Mouse (Mus musculus) kidney, postnatal 25 days (tissue): Measurements from ENCODE around the gene Itih3.

ENCODE experiments used
- DNase-seq, 2 experiments: peaks; one replicate each; pipeline ENCODE4 v3.0.0; 2021; ENCODE audit warnings: mixed read lengths in 2 of 2

Gene Itih3

DNA sequence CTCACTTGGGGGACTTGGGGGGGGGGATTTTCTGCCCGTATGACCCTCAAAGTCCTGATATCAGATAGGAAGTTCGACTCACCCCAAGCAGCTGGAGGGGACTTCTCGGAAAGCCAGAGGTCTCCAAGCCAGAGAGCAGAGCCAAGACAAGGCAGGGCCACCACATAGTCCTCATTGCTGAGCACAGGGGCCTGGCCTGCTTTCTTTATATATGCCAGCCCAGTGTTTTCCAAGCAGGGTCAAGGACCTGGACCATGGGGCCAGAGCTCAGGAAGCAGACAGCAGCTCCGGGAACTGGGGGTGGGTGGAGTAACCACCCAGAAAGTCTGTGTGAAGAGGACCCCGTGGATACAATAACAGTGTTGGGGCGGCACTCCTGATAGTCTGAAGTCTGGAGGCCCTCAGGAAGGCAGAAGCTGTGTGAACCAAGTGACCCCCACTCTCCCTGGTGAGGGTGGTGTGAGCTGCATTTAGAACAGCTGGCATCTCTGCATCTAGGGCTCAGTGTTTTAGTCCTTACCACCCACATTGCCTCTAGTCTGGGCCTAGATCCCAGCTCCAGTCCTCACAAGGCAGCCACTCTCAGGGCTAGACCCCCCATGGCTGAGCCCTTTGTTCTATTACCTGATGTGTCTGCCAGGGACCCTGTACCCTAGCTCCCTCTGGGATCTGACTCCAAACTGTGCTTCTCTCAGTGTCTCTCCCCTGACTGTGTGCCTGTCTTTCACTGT lies at the start of gene Itih3:
Gene Itih3 (minus strand): TSS at position 386 of the 731 bp plus-strand sequence.
- no peak for DNase-seq

- DNase-seq = peak; percentile 32 to 49
These were observed 36.8 kb upstream of the Itih3 start for GRCm38 (mm10) chr14:30960366-30960765.

DNA sequence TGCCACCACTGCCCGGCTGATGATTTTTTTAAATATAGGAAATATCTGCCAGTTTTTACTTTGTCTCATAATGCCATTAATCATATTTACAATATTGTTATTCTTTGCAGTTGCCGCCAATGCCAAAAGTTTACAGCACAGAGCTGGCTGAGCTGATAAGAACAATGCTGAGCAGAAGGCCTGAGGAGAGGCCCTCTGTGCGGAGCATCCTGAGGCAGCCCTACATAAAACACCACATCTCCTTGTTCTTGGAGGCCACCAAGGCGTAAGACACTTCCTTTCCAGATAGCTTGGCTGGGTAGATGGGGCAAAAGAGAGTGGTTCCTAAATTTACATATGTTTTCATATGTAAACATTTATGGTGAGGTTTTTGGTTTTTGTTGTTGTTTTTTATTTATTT lies 35.5 kb upstream of the Itih3 start:
- no peak for DNase-seq

GRCm38 (mm10) chr14:30958517-30958916 lies 35.0 kb upstream of the Itih3 start:
- DNase-seq = no peak

DNA sequence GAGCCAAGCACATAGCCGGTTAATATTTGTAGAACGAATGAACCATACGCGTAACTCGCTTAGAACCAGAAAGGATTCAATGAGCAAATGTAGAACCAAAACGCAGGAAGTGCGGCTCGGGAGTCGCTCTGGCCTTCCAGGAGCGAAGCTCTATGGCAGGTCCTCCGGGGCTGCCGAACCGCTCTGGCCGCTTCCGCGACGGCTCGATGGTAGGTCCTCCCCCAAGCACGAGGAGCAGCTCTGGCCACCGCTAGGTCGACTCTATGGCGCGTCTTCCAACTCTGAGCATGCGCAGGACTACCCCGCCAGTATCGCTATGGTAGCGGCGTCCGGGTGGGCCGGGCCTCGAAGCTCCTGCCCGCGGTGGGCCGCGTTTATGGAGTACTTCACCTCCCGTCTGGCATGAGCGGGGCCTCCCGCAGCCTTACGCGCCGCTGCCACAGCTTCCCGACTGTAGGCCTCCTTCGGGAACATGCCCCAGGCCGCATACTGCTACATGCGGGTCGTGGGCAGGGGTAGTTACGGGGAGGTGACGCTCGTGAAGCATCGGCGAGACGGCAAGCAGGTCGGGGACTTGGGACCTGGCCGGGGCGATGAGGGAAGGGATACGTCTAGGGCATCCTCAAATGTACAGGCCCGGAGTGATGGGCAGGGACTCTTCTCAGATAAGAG lies 27.7 kb upstream of the Itih3 start, which contains the start of gene Nek4:
Gene Nek4 (plus strand): TSS at position 224 of the 672 bp plus-strand sequence.
- DNase-seq = peak; percentile 95 to 98

DNA sequence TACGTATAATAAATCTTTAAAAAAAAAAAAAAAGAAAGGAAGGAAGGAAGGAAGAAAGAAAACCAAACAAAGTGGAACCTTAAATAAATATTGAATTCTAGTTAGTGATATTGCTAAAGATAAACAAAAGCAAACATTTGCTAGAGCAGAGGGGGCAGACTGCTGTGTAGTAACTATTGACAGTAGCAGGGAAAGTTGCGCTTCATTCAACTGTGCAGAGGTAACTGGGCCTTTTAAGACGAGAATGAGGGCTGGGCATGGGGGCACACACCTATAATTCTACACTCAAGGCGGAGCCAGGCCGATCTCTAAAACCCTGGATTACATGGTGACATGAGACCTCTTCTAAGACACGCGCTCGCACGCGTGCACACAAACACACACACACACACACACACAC lies 26.4 kb upstream of the Itih3 start:
- no peak for DNase-seq

GRCm38 (mm10) chr14:30944745-30945144 lies 21.2 kb upstream of the Itih3 start:
- DNase-seq = no peak

- peak; percentile 46 to 79 for DNase-seq
These were observed 20.5 kb upstream of the Itih3 start for GRCm38 (mm10) chr14:30943860-30944674.

DNA sequence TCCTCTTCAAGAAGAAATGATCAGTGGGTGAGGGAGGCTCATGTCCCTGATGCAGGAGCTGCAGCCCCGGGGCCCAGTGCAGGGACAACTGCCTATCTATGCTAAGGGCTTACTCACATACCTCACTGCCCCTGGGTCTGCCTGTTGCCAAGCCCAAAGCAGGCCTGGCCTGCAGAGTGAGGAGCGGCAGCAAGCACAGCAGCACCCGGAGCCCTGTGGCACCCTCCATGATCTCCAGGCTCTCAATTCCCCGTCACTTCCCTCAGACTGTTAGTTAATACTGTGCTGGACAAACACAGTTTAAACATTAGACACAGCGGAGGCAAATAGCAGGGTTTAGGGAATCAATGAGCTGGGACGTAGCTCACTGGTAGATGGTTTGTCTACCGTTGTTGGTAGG lies 19.5 kb upstream of the Itih3 start, which contains the start of gene Itih1:
Gene Itih1 (minus strand): TSS at position 252 of the 400 bp plus-strand sequence.
- peak; percentile 10 to 34 for DNase-seq

DNA sequence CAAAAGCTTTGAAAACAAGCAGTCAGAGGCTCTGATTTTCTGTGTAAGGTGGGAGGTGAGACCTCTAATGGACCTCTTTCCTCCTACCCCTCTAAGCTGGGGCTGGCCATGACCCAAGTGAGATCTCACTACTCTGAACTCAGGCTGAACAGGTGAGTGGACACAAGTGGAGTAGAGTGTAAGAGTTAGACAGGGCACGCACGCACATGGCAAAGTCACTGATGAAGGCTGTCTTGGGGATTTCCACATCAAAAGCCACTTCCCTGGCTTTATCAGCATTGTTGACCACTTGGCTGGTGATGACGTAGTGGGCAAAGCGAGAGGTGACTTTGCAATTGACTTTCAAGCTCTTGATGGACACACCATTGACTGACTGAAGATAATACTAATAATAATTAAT lies 18.7 kb upstream of the Itih3 start:
- DNase-seq = no peak

GRCm38 (mm10) chr14:30933351-30933750 lies 9.8 kb upstream of the Itih3 start:
- DNase-seq = no peak

- DNase-seq = peak in 1 of 2 experiments; percentile 11
These were observed 6.8 kb upstream of the Itih3 start for GRCm38 (mm10) chr14:30930386-30930785.

- no peak for DNase-seq
These were observed 1.9 kb upstream of the Itih3 start for GRCm38 (mm10) chr14:30925492-30925891.

GRCm38 (mm10) chr14:30922053-30922670 lies 1.4 kb downstream of the Itih3 start:
- no peak for DNase-seq

DNA sequence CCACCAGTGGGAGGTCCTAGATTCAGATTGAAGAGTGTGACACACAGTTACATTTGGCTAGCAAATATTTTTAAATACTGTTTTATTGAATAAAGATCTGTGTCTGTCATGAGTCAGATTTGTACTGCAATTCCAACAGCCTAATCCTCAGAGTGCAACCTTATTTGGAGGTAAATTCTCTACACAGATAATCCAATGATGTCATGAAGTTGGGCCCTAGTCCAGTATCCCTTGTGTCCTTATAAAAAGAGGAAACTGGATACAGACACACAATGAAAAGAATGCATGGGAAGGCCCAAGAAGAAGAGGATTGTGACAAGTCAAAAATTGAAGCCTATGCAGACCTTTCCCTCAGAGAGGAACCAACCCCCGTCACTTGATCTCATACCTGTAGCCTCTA lies 7.0 kb downstream of the Itih3 start:
- DNase-seq = no peak

DNA sequence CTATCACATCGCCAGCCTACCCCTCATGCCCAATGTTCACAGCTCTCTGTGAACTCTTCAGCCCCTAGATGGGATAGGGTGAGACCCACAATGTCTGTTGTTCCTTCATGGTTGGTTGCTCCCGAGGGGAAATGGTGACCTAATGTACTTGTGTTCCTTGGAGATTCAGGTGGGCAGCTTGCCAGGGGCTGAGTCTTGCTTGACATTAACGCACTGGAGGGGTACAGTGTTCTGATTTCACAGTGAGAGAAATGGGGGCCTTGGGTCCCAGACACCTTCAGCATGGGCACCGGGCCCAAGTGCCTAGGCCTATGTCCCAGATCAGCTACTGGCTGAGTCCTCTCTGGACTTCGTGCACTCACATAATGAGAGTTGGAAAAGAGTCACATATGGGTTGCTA lies 10.2 kb downstream of the Itih3 start:
- peak; percentile 74 to 78 for DNase-seq

DNA sequence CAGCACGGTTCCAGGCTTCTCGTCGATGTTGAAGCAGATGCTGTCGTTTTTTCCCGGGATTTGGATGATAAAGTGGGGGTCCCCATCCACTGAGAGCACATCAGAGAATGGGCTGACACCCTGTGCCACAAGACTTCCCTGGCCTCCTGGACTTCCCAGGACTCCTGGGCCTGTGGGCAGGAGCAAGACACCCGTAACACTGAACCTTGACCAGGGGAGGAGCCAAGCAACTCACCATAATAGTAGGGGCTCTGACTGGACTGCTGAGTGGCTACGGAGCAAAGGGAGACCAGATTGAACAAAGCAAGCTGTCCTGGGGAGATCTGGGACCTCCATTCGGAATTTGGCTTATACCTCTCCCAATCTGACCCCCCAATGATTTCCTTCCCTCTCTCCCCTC lies 10.9 kb downstream of the Itih3 start:
- DNase-seq = peak; percentile 50 to 78

DNA sequence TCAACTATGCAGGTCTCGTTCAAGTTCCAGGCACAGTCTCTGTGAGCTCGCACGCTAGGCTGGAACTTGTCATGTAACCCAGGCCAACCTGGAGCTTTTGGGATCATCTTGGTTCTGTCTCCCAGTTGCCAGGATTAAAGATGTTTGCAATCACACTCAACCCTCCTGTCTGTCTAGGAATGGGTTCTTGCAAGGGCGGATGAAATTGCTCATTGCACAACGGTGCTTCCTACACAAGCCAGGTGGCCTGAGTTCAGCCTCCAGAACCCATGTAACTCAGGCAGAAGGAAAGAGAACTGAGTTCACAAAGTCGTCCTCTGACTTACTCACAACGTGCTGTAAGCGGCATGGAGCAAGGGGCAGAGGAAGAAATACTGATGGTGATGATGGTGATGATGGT lies 12.4 kb downstream of the Itih3 start:
- DNase-seq = no peak

- no peak for DNase-seq
These were observed 15.7 kb downstream of the Itih3 start for GRCm38 (mm10) chr14:30907814-30908265.

DNA sequence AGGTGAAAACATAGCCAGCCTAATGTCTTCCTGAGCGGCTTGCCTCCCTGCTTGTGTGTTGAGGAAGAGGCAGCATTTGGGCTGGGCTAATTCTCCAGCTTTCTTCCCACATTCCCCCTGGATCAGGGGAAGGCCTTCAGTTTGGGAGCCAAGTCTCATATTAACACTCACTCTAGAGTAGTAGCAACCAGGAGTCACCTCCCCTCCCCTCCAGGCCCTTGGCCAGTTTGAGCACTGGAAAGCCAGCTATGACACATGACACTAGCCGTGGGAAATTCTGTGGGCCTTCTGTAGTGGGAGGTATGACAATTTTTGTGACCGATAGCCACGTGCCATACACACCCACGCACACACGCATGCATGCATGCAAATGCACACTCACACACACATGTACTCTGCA lies 17.6 kb downstream of the Itih3 start:
- DNase-seq = no peak

- no peak for DNase-seq
These were observed 19.3 kb downstream of the Itih3 start for GRCm38 (mm10) chr14:30904307-30904706.

DNA sequence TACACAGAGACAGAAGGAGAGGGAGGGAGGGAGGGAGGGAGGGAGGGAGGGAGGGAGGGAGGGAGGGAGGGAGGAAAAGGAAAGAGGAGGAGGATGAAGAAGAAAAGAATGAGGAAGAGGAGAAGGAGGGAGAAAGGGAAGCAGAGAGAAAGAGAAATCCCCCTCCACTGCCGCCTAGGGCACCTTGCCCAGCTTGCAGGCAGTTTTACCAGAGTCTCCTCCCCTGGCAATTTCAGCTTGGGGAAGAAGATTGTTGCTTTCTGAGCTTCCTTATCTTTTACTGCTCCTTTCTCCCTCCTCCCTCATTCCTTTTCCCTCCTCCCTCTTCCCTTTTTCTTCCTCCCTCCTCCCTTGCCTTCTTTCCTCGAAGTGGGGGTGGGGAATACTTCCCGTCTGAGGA lies 20.5 kb downstream of the Itih3 start:
- DNase-seq = no peak

DNA sequence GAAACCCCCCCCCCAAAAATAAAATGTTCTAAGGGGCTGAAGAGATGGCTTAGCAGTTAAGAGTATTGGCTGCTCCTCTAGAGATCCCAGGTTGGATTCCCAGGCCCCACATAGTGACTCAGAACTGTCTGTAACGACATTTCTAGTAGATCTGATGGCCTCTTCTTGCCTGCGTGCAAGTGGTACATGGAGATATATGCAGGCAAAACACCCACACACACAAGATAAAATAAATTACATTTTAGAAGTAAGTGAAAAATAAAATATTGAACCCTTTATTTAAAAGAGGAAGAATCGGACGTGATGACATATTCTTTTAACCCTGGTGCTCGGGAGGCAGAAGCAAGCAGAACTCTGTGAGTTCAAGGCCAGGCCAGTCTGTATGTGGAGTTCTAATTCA lies 20.9 kb downstream of the Itih3 start:
- no peak for DNase-seq
